Mouse (Mus musculus): ENCODE measurements around the gene Psmc5. TPM values are rescaled to one million over a fixed set of nuclear protein-coding genes. Genes with fewer than 3 reads are reported as not detected.

Gene Psmc5
- polyA plus RNA-seq (2015; fragmentation: Nextera tagmentation; extraction: Ambion mirVana): 87.0 and 88.8 TPM in 2 replicates

DNA sequence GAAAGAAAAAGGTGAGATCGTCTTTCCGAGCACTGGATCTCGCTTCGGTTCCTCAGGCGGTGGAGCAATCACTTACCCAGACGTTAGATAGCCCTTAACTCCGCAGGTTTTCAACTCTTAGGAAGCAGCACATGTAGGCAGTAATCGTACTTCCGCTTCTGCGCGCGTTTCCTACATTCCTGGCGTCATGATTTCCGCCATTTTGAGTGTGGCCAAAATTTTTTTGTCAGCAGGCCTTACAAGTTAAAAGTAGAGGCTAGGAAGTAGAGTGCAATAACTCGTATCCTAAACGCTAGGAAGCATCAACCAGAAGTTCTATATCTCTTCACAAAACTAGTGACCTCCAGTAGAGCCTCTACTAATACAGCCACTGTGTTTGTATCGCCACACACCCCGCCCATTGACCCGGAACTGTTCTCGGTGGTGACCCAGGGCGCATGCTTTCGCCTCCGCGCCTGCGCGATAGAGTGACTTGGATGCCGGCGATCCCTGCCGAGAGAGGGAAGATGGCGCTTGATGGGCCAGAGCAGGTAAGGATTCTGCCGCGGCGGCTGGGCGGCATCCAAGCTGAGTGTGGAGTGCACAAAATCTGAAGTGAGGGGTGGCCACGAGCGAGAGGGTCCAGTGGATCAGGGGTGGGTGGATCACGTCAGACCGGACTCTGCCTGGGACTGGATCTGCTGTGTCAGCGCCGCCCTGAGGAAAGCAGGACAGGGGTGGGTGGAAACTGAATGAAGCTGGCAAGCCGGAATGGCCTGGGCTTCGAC, at the start of gene Psmc5, which contains the start of gene Ftsj3:
Gene Psmc5 (plus strand): TSS at position 470 of the 767 bp plus-strand sequence.
Gene Ftsj3 (minus strand): TSS at position 395 of the 767 bp plus-strand sequence.
- Histone ChIP-seq H3K4me1 (ENCODE audit: insufficient read depth) (peaks cover 21% of the 10 kb centered on the region), H3K9ac (replicated peaks) (peak within 1 kb of the TSS; percentile 88), H3K4me3 (ENCODE audit: low read depth, low read length) (peak within 1 kb of the TSS; percentile 96), H3K4me2 (ENCODE audit: low read depth, low read length) (peak within 1 kb of the TSS; percentile 94), H3K27me3 (ENCODE audit: insufficient read depth, low read length) (no peaks in the 10 kb centered on the region), H3K36me3 (replicated peaks; ENCODE audit: insufficient read depth, low read length) (peaks cover 59% of the 10 kb centered on the region), H3K9me3 (ENCODE audit: low read length) (no peaks in the 10 kb centered on the region), H3K27ac (ENCODE audit: low read depth) (peak within 1 kb of the TSS; percentile 85)
- WGBS (ENCODE audit: insufficient replicate concordance): 0% methylated on average over 42 of the region's 42 CpGs
- DNase-seq: peak; percentile 99
- peak; percentile 97 for ATAC-seq
- TF ChIP-seq EP300 (IDR thresholded peaks at IDR 0.05; ENCODE audit: low read depth) (no peak), CTCF (IDR thresholded peaks at IDR 0.05; ENCODE audit: low read depth) (peak; percentile 51)

DNA sequence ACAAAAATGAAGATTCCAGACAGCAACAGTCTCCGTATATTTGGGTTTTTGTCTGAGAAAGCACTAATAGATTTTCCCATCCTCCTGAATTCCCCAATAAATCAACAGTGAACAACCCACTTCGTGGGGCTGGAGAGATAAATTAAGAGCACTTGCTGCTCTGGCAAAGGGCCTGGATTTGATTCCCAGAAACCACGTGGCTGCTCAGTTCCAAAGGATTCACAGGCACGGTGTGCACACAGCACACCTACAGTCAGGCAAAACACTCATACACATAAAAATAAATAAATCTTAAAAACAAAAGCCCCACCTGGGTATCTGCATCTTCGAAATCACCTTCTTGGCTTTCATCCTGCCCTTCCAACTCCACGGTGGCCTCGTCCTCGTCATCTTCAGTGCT, 43.2 kb upstream of the Psmc5 start:
- no peak overlapping the region for H3K4me3 ChIP-seq (ENCODE audit: low read depth, low read length)
- H3K27me3 ChIP-seq (ENCODE audit: insufficient read depth, low read length): no peaks in the 10 kb centered on the region
- H3K4me1 ChIP-seq (ENCODE audit: insufficient read depth): peaks cover 11% of the 10 kb centered on the region
- TF ChIP-seq EP300 (IDR thresholded peaks at IDR 0.05; ENCODE audit: low read depth): no peak
- no peak for TF ChIP-seq CTCF (IDR thresholded peaks at IDR 0.05; ENCODE audit: low read depth)
- no peak for ATAC-seq
- WGBS (ENCODE audit: insufficient replicate concordance): 82% methylated on average over 8 of the region's 8 CpGs
- peaks cover 40% of the 10 kb centered on the region for H3K36me3 ChIP-seq (replicated peaks; ENCODE audit: insufficient read depth, low read length)
- no peak for DNase-seq
- H3K9me3 ChIP-seq (ENCODE audit: low read length): no peaks in the 10 kb centered on the region
- no peak overlapping the region for H3K9ac ChIP-seq (replicated peaks)
- H3K27ac ChIP-seq (ENCODE audit: low read depth): no peak overlapping the region
- no peak overlapping the region for H3K4me2 ChIP-seq (ENCODE audit: low read depth, low read length)

DNA sequence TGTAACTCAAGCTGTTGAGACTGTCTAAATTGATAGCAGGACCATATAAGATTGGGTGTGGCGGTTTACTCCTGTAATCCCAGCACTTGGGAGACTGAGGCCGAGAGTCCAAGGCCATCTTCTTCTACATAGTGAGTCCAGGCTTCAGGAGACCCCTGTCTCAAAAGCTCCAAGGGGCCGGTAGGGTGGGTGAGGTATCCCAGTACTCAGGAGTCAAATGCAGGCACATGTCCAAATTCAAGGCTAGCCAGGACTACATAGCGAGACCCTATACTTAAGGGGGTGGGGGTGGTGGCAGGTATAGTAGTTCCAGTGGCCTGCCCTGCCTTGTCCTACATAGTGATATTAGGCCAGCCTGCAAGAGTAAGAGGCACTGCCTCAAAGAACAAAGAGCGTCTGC, 41.1 kb upstream of the Psmc5 start:
- Histone ChIP-seq H3K4me1 (ENCODE audit: insufficient read depth) (peaks cover 25% of the 10 kb centered on the region), H3K36me3 (replicated peaks; ENCODE audit: insufficient read depth, low read length) (peaks cover 21% of the 10 kb centered on the region), H3K9me3 (ENCODE audit: low read length) (no peaks in the 10 kb centered on the region), H3K4me3 (ENCODE audit: low read depth, low read length) (peak overlapping the region; percentile 94), H3K27me3 (ENCODE audit: insufficient read depth, low read length) (no peaks in the 10 kb centered on the region), H3K4me2 (ENCODE audit: low read depth, low read length) (peak overlapping the region; percentile 70), H3K9ac (replicated peaks) (peak overlapping the region; percentile 96), H3K27ac (ENCODE audit: low read depth) (peak overlapping the region; percentile 96)
- TF ChIP-seq EP300 (IDR thresholded peaks at IDR 0.05; ENCODE audit: low read depth) (no peak), CTCF (IDR thresholded peaks at IDR 0.05; ENCODE audit: low read depth) (no peak)
- ATAC-seq (no peak), DNase-seq (no peak)
- 80% methylated on average over 5 of the region's 5 CpGs for WGBS (ENCODE audit: insufficient replicate concordance)

- WGBS (ENCODE audit: insufficient replicate concordance): 14% methylated on average over 7 of the region's 7 CpGs
- TF ChIP-seq CTCF (IDR thresholded peaks at IDR 0.05; ENCODE audit: low read depth) (no peak), EP300 (IDR thresholded peaks at IDR 0.05; ENCODE audit: low read depth) (no peak)
- Histone ChIP-seq H3K9me3 (ENCODE audit: low read length) (no peaks in the 10 kb centered on the region), H3K36me3 (replicated peaks; ENCODE audit: insufficient read depth, low read length) (peaks cover 15% of the 10 kb centered on the region), H3K27ac (ENCODE audit: low read depth) (peak overlapping the region; percentile 96), H3K27me3 (ENCODE audit: insufficient read depth, low read length) (no peaks in the 10 kb centered on the region), H3K9ac (replicated peaks) (peak overlapping the region; percentile 96), H3K4me3 (ENCODE audit: low read depth, low read length) (peak overlapping the region; percentile 94), H3K4me1 (ENCODE audit: insufficient read depth) (peaks cover 25% of the 10 kb centered on the region), H3K4me2 (ENCODE audit: low read depth, low read length) (peak overlapping the region; percentile 70)
- DNase-seq (no peak), ATAC-seq (no peak)
These were observed 40.5 kb upstream of the Psmc5 start for GRCm38 (mm10) chr11:106215450-106215859.

- H3K4me2 ChIP-seq (ENCODE audit: low read depth, low read length): peak within 1 kb of the TSS; percentile 78
- TF ChIP-seq CTCF (IDR thresholded peaks at IDR 0.05; ENCODE audit: low read depth) (no peak), EP300 (IDR thresholded peaks at IDR 0.05; ENCODE audit: low read depth) (peak; percentile 56)
- under 1% methylated on average over 46 of the region's 46 CpGs for WGBS (ENCODE audit: insufficient replicate concordance)
These were observed 39.8 kb upstream of the Psmc5 start, which contains the start of gene Ccdc47 for GRCm38 (mm10) chr11:106215927-106216729. Ccdc47 (minus strand) TSS chr11:106216344.

More at GRCm38 (mm10) chr11:106215927-106216729, 39.8 kb upstream of the Psmc5 start, which contains the start of gene Ccdc47:
- H3K4me3 ChIP-seq (ENCODE audit: low read depth, low read length): peak within 1 kb of the TSS; percentile 94
- peak within 1 kb of the TSS; percentile 96 for H3K27ac ChIP-seq (ENCODE audit: low read depth)
- H3K9me3 ChIP-seq (ENCODE audit: low read length): no peaks in the 10 kb centered on the region
- H3K4me1 ChIP-seq (ENCODE audit: insufficient read depth): peaks cover 25% of the 10 kb centered on the region
- peak; percentile 97 for DNase-seq
- peak; percentile 92 for ATAC-seq
- H3K9ac ChIP-seq (replicated peaks): peak within 1 kb of the TSS; percentile 96
- peaks cover 10% of the 10 kb centered on the region for H3K36me3 ChIP-seq (replicated peaks; ENCODE audit: insufficient read depth, low read length)
- H3K27me3 ChIP-seq (ENCODE audit: insufficient read depth, low read length): no peaks in the 10 kb centered on the region

Data from liver, postnatal 0 days (tissue).